Mouse (Mus musculus) kidney, adult 2 months (tissue): Measurements from ENCODE around the gene Trim41.

Experiments
- CTCF ChIP-seq: fragments of 200-500 bp; conservative IDR thresholded peaks from 2 replicates; pipeline ENCODE4 v1.5.1; 2011; ENCODE audit warnings: low read depth, mild to moderate bottlenecking, control low read depth, low read length, moderate library complexity, mixed read lengths; ENCODE audit not compliant: insufficient read depth, insufficient read length
- POLR2A ChIP-seq: fragments of 200-500 bp; IDR thresholded peaks from one replicate; pipeline ENCODE4 v1.6.1; 2011; ENCODE audit warnings: low read depth, low read length, control low read depth

DNA sequence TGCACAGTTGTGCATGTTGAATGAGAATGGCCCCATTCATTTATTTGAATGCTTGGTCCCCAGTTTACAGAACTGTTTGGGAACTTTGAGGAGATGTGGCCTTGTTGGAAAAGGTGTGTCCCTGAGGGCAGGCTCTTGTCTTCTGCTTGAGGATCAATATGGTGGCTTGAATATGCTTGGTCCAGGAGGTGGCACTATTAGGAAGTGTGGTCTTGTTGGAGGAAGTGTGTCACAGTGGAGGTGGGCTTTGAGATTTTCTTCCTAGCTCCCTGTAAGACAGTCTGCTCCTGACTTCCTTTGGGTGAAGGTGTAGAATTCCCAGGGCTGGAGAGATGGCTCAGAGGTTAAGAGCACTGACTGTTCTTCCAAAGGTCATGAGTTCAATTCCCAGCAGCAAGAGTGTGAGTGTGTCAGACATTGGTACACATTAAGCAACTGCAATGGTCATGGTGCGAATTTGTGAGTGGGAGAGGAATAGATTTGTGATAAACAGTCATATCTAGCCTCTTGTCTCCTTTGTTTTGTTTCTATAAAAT, 45.7 kb upstream of the Trim41 start:
- no peak for TF ChIP-seq POLR2A
- no peak for TF ChIP-seq CTCF
